Mouse (Mus musculus) left cerebral cortex, adult 8-10 months (tissue): ENCODE results near the gene Nradd. TPM values are rescaled to one million over a fixed set of nuclear protein-coding genes. Genes with fewer than 3 reads are reported as not detected.

Source experiments
- DNase-seq, 2 experiments: peaks; one replicate each; pipeline ENCODE4 v3.0.0; 2022; ENCODE audit warnings: low spot score in 2 of 2
- total RNA-seq, 4 experiments: library from RNA; stranded (reverse); gene quantifications; 2 replicates each; pipeline ENCODE4 v1.2.4; 2022

Gene Nradd
- 1 to 10 TPM; 1.4 to 2.9 (median 2.6) TPM for total RNA-seq

GRCm38 (mm10) chr9:110624361-110625166 is at the start of gene Nradd:
Gene Nradd (minus strand): TSS chr9:110624452.
- peak; percentile 63 to 90 for DNase-seq

- DNase-seq, result no peak
These were observed 49.0 kb upstream of the Nradd start for GRCm38 (mm10) chr9:110673107-110673752.

DNA sequence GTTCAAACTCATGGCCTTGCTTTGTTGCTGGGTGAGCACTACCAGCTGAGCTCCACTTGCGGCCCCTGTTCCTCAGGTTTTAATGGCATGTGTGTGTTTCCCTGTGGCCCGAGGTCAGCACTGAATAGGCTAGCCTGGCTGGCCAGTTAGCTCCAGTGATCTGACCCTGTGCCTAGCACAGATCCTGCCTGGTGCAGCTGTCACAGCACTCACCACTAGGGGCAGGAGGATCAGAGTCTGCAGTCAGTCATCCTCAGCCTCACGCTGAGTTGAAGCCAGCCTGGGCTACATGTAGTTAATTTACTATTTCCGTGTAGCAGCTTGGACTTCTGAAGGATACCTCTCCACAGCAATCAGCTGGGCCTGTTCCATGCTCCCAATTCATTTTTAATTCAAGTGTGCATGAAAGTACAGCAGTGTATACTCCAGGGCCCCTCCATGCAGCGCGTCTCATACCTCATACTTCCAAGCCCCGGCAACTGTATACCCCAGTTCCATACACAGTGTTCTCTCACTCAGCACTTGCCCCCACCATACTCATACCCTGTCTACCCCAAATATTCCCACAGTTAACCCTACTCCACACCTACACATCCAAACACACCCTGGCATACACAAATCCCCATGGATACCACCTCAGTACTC is 48.3 kb upstream of the Nradd start:
- no peak for DNase-seq

GRCm38 (mm10) chr9:110669785-110670184 is 45.5 kb upstream of the Nradd start:
- DNase-seq, result no peak

DNA sequence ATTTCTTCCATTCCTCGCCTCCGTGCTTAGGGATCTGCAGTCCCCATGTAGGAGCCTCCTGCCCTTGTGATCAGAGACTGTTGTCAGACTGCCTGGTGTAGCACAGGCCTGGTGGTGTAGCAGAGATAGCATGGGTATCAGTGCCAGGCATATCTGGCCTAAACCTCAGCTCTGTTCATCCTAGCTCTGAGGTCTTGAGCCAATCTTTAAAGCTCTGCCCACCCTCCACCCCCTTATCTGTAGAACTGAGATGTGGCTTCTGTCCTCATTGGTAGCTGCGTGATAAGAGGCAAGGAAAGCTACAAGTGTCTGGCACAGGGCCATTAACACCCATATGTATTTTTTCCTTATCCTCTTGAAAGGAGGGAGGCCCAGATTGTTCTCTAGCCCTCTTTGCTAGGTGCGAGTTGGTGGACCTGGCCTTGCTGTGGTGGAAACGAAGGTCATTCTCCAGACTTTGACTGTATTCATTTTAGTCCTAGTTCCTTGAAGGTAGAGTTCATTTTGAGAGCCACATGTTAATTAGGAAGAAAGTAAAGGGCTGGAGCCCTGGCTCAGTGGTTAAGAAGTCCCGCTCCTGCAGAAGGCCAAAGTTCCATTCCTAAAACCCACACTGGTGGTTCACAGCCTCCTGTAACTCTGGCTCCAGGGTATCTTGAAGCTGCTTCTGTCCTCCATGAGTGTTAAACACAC is 44.5 kb upstream of the Nradd start:
- no peak for DNase-seq

- DNase-seq, result no peak
These were observed 43.1 kb upstream of the Nradd start for GRCm38 (mm10) chr9:110667219-110667836.

- no peak for DNase-seq
These were observed 42.1 kb upstream of the Nradd start for GRCm38 (mm10) chr9:110666374-110666773.

- no peak for DNase-seq
These were observed 41.7 kb upstream of the Nradd start for GRCm38 (mm10) chr9:110665912-110666311.

DNA sequence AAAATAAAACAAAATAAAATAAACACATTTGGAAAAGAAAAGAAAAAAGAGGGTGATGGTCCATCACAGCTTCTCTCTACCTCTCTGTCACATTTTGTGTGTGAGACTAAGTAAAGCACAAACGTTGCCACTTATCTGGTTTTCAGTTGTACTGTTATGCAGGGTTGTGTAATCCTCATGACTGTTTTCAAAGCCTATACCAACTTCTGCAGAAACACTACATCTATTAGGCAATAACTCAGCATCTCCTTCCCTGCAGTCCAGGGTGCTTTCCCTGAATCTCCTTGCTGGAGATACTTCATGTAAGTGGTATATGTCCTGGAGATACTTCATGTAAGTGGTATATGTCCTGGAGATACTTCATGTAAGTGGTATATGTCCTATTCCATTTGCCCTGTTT is 38.6 kb upstream of the Nradd start:
- DNase-seq, result no peak

DNA sequence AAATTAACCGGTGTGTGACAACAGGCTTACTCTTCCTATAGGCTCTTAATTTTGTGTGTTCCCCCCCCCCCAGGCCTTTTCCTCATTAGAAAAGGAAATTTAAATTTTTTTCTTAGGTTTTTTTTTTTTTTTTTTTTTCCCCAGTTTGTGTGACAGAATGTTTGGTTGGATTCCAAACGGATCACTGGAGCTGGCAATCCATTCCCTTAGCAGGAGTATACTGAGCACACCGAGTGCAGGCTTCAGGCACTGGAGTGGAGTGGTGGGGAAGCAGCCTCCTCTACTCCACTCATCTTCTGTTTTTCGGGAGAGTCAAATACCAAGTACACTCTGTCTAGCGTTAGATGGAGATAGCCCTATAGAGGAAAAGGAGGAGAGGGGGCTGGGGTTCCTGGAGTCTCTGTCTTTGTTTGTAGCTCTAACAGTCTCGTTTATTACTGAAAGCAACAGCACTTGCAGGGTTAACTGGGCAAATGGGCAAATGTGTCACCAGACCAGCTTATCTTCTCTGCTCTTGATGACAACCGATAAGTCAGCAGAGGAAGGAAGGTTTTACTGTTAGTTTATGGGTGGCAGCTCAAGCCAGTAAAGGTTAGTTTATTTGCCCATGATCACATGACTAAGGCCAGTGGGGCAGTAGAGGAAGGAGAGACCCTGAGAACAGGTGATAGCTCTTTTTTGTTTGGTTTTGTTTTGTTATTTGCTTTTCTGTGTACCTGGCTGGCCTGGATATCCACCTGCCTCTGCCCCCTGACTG is 36.8 kb upstream of the Nradd start:
- no peak for DNase-seq

- no peak for DNase-seq
These were observed 36.0 kb upstream of the Nradd start for GRCm38 (mm10) chr9:110660208-110660607.

GRCm38 (mm10) chr9:110659521-110659920 is 35.3 kb upstream of the Nradd start:
- DNase-seq, result no peak

DNA sequence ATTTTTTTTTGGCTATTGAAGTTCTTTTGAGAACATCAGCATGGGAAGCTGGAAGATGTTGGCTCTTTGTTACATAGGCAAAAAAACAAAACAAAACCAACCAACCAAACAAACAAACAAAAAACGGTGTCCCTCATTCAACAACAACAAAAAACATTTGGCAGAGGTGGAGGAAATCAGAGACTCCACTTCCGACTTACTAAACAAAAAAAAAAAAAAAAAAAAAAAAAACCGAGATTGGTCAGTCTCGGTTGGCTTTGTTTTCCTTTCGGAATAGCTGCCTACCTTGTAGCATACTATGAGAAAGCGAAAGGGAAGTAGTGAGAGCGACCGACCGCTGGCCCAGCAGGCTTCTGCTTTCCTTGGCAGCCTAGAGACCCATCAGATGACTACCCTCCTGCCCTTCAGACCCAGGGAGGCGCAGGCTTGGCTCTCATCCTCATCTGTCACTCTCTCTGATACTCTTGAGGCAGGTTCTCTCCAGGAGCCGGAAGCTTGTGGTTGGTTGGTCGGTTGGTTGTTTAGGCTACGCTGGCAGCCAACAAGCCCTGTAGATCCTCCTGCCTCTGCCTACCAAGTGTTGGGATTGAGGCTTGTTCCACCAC is 33.3 kb upstream of the Nradd start:
- DNase-seq, result no peak

DNA sequence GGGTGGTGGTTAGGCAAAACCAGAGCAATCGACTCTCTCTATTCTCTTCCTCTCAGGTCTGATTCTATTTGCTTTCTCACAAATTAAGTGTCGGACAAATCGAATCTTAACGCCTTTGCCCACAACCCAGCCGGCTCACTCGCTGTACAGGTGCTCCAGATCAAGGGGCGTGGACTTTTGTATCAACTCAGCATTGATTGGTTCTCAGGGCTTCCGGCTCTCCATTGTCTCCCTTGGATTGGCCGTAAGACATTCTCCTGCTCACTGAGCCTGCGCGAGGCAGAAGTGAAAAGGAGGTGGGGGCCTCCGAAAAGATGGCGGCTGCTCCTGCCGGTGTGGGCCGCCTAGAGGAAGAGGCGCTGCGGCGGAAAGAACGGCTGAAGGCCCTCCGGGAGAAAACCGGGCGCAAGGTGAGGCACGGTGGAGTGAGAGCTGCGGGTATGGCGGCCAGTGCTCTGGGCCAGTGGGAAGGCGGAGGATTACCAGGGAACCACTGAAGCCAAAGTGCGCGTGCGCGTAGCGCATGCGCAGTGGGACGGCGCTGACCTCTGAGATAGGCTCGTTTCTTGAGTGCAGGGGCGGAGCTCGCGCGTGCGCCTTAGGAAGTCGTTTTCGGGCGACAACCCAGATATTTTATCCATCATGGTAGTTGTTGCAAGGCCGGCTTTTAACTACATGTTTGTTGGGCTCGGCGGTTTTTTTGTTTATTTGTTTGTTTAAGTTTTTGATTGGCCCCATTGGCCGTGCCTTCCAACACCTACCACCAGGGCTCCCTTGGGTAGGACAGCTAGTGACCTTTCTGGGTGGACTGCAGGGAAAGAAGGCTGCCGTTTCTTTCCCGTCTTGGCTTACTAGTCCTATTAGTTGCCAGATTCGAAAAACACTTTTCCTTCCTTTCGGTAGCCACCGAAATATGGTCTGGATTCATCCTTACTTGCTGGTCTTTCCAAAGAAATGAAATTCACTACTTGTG is 32.3 kb upstream of the Nradd start, which contains the start of gene Ccdc12:
Gene Ccdc12, plus strand, starts transcription at position 255 of the 973 bp plus-strand sequence.
- DNase-seq, result peak; percentile 97

DNA sequence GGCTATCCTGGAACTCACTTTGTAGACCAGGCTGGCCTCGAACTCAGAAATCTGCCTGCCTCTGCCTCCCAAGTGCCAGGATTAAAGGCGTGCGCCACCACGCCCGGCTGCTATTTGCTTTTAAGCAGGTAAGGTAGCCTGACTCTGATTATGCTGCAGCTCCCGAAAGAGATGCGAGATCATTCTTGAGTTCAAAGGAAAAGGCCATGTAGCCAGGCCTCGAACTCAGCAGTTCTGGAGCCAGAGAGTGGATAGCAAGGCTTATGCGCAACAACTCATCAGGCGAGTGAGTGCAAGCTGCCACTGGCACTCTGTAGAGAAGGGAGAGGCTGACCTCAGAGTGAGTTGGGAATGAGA is 31.4 kb upstream of the Nradd start:
- DNase-seq, result no peak

- no peak for DNase-seq
These were observed 30.7 kb upstream of the Nradd start for GRCm38 (mm10) chr9:110654726-110655650.

DNA sequence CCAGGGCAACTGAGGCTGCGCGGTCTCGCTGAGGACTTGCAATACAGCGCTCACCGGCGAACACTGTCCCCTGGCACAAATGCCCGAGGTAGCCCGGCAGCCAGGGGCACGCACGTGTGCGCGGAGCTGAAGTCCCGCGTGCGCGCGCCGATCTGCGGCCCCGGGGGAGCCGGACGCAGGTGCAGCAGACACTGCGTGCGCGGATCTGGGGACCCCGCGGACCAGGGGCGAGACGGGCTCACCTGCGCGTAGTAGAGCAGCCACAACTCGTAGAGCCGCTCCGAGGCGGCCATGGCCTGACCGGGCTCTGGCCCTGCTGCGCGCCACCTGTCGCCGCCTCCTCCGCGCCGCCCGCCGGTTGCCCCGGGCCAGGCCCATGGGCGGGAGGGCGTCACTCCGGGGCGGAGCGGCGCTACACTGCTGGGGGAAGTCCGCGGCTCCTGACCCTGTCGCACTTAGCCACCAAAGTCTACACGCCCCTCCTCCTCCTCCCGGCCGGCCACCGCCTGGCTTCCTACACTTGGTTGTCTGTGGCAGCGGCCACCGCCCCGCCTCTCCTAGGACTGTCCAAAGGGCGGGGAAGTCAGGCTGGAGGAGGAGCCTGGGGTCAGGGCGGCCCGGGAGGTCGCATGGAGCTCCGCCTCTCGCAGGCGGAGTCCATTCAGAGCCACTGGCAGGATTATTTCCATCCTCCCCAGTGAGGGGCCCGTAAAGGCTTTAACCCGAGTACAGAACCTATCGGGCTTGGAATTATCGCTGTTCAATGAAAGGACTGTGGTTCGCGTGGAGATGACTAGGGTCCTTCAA is 29.6 kb upstream of the Nradd start, which contains the start of gene Nbeal2:
Gene Nbeal2, minus strand, starts transcription at position 507 of the 807 bp plus-strand sequence.
- DNase-seq, result peak; percentile 66 to 79
